Mouse (Mus musculus) cerebellum, adult 8-10 months (tissue): ENCODE results near the gene Serhl.

ENCODE experiments used
- DNase-seq: peaks from one replicate; pipeline ENCODE4 v3.0.0; 2022

Gene Serhl

GRCm38 (mm10) chr15:83129530-83130231, 40.4 kb downstream of the Serhl start:
- DNase-seq: no peak

- no peak for DNase-seq
These were observed 45.4 kb downstream of the Serhl start for GRCm38 (mm10) chr15:83134671-83135070.

- no peak for DNase-seq
These were observed 46.3 kb downstream of the Serhl start for GRCm38 (mm10) chr15:83135654-83136053.

GRCm38 (mm10) chr15:83142861-83143260, 53.6 kb downstream of the Serhl start:
- DNase-seq: no peak

- no peak for DNase-seq
These were observed 56.2 kb downstream of the Serhl start for GRCm38 (mm10) chr15:83145541-83145940.

DNA sequence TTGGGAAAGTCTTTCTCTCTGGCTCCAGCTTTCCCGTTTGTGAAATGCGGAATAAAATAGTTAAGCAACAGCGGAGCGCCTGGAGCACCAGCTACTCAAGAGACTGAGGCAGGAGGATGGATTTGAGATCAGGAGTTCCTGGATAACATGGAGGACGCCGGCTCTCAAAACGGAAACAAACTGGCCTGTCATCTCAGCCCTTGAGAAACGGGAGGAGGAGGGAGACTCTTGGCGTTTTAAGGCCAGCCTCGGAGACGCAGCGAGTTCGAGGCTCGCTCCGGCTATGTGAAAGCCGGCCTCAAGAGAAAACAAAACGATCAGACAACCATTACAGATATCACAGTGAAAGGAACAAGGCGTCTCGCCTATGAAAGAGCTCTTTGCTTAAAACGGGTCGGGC, 59.1 kb downstream of the Serhl start:
- DNase-seq: no peak

DNA sequence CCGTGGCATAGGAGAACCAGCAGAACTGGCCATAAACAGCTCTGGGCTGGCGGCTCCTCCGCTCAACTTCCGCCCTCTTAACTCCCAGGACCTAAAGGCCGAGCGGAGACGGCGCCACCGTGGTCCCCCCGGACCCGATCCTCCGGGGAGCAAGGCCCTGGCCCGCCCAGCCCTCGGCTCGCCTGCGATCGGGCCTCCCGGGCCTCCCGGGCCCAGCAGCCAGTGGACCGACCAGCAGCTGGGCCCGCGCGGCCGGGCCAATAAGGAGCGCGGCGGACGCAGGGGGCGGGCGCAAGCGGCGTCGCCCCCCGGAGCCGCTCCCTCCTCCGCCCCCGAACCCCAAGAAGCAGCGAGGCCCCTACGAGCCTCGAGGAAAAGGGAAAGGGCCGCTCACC, 59.5 kb downstream of the Serhl start:
- DNase-seq: no peak

GRCm38 (mm10) chr15:83149196-83150072, 60.1 kb downstream of the Serhl start, which contains the start of gene Poldip3:
Gene Poldip3, minus strand, starts transcription at chr15:83149384.
- peak; percentile 99 for DNase-seq

DNA sequence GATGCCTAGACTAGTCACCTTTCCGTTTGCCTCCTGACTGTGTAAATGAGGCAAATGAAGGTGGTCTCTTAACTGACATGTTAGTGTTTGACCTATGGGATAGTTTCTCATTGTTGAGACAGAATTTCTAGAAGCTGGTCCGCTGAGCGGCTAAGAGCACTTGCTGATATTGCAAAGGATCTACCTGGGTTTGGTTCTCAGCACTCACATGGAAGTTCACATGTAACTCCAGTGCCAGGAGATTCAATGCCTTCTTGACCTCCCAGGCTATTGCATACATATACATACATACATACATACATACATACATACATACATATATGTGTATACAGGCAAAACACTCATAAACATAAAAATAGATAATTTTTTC, 60.8 kb downstream of the Serhl start:
- no peak for DNase-seq

- DNase-seq: no peak
These were observed 61.4 kb downstream of the Serhl start for GRCm38 (mm10) chr15:83150694-83151093.

- no peak for DNase-seq
These were observed 65.0 kb downstream of the Serhl start for GRCm38 (mm10) chr15:83154309-83154708.

DNA sequence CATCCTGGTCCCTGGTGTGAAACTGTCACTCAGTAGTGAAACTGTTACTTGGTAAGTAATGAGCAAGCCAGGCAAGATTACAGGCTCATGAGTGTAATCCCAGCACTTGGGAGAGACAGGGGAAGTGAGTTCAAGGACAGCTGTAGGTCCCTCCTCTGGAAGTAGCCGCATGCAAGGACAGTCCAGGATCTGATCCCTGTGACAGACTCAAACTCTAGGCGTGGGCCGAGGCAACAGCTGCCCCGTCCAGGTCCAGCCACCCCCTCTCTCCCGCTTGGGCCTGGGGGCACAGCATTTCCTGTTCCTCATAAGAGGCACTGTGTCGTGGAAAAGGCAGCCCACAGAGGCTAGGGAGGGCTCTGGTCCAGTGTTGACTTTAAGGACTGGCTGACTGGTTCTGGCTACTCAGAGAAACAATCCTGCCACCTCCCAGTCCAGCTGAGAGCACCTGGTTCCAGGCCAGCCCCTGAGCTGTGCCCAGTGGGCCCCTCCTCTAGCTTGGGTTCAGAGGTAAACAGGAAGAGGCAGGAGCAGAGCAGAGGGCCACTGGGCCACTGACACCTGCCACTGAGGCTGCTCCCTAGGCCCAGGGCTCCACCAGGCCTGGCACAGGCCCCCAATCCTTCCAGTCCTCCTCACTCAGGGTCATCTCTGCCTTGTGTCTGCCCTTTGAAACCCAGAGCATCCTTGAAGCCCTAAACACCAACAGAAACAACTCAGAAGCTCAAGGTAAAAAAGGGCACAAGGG, 66.5 kb downstream of the Serhl start:
- DNase-seq: no peak

DNA sequence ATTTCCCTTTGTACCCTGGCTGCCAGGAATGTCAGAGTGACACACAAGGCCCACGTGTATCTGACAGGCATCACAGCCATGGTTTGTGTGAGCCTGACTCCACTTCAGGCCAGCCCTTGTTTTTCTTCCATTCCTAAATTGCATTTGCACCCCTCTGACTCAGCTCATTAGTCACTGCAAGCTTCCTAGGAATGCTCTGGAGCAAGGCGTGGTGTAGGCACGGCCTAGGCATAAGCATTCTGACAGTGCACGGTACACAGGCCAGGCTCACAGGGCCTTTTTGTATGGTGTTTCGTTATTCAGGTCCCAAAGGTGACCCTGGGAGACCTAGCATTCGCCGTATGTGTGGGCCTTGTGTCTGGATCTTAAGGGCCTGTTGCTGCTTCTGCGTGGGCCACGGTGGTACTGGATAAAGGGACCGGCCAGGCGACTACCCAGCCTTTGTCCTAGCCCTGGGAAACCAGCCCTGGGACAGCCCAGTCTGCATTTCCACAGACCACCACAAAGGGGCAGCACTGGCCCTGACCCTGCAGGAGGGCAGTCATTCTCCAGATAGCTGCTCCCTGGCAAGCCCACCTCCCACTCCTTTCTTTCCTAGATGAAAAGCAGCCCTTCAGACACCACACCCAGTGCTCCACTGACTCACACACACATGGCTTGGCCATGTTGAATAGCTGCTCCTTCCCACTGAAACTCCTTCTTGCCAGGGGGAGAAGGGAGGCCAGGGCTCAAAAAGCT, 67.8 kb downstream of the Serhl start:
- DNase-seq: no peak

- DNase-seq: no peak
These were observed 68.4 kb downstream of the Serhl start for GRCm38 (mm10) chr15:83157667-83158064.

- no peak for DNase-seq
These were observed 69.4 kb downstream of the Serhl start for GRCm38 (mm10) chr15:83158587-83159160.

GRCm38 (mm10) chr15:83159823-83160222, 70.5 kb downstream of the Serhl start:
- DNase-seq: peak; percentile 12

DNA sequence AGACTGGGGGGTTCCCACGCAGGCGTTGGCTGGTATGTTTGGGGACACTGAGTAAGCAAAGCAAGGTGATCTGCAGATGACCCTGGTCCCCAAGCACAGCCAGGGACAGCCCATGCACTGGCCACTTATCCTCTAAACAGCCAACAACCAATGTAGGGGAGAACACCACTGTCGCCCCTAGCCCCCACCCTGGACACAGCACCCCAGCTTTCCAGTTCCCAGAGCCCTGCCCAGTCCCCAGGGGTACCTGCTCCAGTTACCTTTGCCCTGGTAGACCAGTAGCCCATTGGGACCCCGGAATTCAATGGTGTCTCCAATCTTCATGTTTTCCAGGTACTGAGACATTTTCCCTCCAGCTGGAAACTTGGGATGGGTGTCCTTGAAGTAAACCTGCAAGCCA, 71.3 kb downstream of the Serhl start:
- no peak for DNase-seq

GRCm38 (mm10) chr15:83161062-83161748, 71.9 kb downstream of the Serhl start:
- no peak for DNase-seq

DNA sequence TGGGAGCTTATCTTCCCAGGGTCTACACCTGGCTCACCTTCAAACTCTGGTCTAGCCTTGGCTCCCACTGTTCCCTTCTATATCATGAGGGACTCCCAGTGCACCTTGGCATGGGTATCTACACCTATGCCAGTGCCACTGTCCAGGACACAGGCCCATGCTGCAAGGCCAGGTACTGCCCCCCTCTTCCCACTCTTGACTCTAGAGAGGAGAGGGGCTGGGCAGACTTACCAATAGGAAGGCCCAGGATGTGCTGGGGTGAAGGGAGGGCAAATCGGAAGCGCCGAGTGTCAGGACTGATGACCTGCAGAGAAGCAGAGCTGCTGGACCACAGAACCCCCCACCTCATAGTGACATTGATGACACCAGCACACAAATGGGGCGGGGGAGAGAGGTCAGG, 72.7 kb downstream of the Serhl start:
- no peak for DNase-seq

DNA sequence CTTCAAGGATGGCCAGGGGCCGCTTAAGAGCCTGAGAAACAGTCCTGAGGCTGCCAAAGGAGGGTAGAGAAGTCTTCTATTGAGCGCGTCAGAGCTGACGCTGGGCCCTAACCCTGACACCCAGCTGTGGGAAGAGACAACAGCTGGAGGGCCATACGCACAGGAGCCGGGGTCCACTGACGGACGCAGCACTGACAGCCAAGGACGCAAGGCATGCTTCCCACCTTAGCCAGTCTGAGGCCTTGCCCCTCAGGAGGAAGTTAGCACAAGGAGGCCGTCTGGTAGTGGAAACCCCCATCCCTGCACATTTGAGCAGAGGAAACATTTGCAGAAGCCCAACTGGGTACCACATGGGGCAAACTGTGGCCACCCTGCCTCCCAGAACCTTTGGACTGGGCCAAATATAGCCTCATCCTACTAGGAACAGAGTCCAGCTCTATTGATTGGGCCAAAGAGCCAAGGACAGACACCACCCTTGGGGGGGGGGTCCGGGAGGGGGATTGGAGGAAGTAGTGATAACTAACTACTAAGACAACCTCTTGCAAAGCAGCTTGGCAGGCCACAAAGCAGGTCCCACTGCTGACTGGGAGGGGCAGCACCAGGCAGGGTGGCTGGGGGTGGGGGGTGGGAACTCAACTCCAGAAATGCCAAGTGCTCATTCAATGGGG, 73.6 kb downstream of the Serhl start:
- DNase-seq: no peak

DNA sequence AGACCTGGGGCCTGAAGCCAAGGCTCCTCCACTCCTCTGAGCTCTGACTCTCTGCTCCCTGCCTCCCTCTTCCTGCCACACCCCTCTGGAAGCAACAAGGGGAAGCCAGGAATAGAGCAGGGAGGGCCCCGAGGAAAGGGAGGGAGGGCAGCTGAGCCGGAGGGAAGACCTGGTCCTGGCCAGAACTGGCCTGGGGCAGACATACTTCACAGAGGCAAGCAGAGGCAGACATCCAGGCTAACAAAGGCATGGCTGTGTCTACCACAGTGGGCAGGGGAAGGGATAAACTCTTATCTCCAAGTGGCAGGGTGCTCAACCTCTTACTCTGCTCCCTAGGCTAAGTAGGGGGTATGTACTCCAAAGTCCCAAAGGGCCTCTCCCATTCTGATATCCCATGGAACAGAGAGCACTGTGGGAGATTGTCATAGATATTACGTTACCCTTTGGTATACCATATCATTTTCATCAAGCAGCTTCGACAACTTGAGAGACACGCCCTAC, 75.7 kb downstream of the Serhl start:
- DNase-seq: no peak
